Mouse (Mus musculus) spleen, adult 18-20 months (tissue): ENCODE results near the gene Ccdc28a.

ENCODE experiments used
- DNase-seq, 2 experiments: peaks; one replicate each; pipeline ENCODE4 v3.0.0; 2022; ENCODE audit warnings: mixed read lengths in 2 of 2

The Ccdc28a gene

DNA sequence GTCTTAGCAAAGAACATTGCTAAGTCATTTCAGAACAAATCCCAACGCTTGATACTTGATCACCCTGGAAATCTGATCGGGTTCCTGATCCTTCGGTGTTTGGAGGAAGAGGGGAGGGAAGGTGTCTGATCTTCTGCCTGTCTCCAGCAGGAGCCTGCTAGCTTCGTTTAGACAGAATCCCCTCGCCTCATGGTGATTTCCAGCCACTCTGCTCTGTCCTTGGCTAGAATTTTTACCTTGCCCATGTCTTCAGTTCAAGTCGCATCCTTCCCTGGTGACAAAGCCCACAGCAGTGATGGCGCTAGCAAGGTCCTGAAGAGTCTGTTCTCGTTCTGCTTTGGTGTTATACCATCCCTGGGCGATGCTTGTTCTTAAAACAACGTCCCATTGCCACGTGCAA, 40.6 kb downstream of the Ccdc28a start:
- DNase-seq: no peak

DNA sequence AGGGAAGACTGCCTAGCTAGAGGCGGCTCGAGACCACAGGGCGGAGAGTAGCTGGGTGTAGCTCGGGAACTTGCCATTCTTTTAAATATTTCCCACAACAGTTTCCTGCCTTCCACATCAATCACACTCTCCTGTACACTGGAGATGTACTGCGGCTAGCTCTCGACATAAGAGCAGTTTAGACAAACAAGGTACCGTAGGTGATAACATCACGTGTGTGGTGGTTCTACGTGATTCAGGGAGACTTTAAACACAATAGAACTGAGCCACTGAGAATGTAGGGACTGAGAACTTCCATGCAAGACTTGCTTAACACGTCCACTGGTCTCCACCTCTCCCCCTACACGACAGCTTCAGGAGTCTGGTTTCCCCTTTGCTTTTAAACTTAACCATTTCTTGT, 41.6 kb downstream of the Ccdc28a start:
- no peak for DNase-seq

DNA sequence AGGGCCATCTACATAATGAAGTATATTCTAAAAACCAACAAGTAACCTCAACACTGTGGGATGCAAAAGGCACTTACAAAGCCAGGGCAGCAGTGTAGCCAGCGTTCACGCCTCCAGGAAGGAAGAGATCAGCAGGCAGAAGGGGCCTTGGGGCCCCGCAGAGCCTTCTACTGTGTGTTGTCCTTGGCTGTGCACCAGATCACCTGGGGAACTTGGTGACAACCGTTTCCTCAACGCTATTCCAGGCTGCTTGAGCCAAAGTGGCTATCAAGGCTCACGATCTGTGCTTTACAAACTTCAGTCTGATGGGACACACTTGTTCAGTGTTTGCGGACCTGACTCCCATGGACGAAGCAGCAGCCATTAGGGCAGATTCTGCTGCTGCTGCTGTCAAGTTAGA, 43.1 kb downstream of the Ccdc28a start:
- DNase-seq: no peak

- no peak for DNase-seq
Measured at GRCm38 (mm10) chr10:18189498-18189897, 45.3 kb downstream of the Ccdc28a start.

DNA sequence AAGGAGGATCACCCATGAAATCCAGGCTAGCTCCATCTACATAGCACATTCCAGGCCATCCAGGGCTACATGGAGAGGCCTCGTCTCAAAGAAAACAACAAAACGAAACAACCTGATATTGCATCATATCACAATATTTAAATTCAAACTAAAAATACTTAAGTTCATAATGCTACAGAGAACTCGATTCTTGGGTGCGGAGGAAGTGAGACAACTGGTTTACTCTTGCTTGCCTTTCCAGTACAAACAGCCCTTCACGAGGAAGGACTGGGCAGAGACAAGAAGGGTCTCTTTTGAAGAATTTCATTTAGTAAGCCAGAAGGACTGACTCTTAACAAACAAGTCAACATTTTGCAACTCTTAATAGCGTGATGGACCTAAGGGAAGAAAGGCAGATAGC, 46.2 kb downstream of the Ccdc28a start:
- DNase-seq: no peak

- DNase-seq: no peak
Measured at GRCm38 (mm10) chr10:18182246-18182645, 52.6 kb downstream of the Ccdc28a start.

GRCm38 (mm10) chr10:18177304-18177703, 57.5 kb downstream of the Ccdc28a start:
- no peak for DNase-seq

DNA sequence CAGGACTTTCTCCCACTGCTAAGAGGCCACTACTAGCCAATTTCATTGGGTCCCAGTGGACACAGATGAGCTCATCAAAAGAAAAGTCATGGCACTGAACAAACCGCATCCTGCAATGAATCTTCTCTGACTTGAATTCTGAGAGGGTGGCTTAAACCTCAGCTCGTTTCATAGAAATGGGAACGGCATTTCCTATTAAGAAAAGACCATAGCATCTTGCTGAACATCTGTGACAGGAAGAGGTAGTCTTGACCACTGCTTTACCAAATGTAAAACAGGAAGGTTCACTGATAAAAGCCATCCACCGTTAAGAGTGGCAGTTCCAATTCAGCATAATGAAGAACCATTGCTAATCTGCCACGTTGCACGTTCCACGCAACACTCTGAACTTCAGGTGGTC, 58.1 kb downstream of the Ccdc28a start:
- DNase-seq: no peak

- no peak for DNase-seq
Measured at GRCm38 (mm10) chr10:18175087-18175486, 59.7 kb downstream of the Ccdc28a start.
